Mouse (Mus musculus): Measurements from ENCODE around the gene Scn4a. TPM values are rescaled to one million over a fixed set of nuclear protein-coding genes. Genes with fewer than 3 reads are reported as not detected.
"Not testable (repeated sequence)": the region's sequence is repeated elsewhere in the genome, so short reads cannot be mapped to it uniquely, and the experiment has no call there.

Scn4a gene
- 0.02 TPM in 1 of 2 replicates, not detected in the other for polyA plus RNA-seq (2015; fragmentation: Nextera tagmentation; extraction: Ambion mirVana)

DNA sequence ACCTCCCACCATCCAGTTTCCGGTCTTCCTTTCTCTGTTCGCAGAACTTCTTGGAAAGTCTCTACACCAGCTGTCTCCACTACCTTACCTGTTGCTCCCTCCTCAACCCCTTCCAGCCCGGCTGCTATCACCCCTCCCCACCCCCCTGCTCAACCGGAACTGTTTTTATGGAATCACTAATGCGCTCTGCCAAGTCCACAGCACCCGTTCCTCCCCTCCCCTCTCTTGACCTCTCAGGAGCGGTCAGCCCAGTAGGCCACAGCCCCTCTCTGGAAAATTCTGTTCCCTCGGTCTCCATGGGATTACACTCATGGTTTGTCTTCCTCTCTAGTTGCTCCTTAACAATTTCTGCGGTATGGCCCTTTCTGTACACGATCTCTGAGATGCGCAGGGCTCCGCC, at the start of gene Scn4a:
Scn4a (minus strand) TSS at position 101 of the 400 bp plus-strand sequence.
- H3K4me2 ChIP-seq (ENCODE audit: low read depth, low read length) = no peak within 1 kb of the TSS
- no peaks in the 10 kb centered on the region for H3K9me3 ChIP-seq (ENCODE audit: control insufficient read depth, low read length)
- no peak within 1 kb of the TSS for H3K27ac ChIP-seq (ENCODE audit: low read length)
- no peak within 1 kb of the TSS for H3K4me3 ChIP-seq (ENCODE audit: low read length)
- WGBS = 84% methylated on average over 12 of the region's 12 CpGs
- no peaks in the 10 kb centered on the region for H3K27me3 ChIP-seq (replicated peaks; ENCODE audit: control insufficient read depth, insufficient read depth, low read length)
- no peak within 1 kb of the TSS for H3K9ac ChIP-seq (ENCODE audit: low read depth, low read length)
- no peaks in the 10 kb centered on the region for H3K36me3 ChIP-seq (ENCODE audit: control insufficient read depth, insufficient read depth, low read length)
- ATAC-seq = no peak
- peaks cover 7% of the 10 kb centered on the region; the same call in 1 of the 2 replicates for H3K4me1 ChIP-seq (ENCODE audit: control insufficient read depth, insufficient read depth, low read length)

DNA sequence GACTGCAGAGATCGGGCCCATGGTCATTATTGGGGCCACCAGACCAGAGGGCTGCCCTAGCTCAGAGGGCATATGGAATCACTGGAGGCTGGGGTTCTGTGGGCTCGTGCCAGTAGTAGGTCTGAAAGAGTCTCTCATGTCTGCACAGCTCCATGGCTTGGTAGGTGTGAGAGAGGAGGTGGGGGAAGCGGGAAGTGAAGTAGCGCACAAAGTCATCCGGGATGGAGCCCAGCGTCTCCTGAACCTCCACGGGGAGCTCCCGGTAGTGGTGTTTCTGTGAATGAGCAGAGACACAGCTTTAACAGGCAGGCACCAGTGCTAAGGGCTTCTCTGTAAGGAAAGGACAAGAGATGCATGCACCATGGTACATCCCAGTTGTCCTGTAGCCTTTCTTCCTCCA, 45.4 kb upstream of the Scn4a start:
- Histone ChIP-seq H3K36me3 (ENCODE audit: control insufficient read depth, insufficient read depth, low read length) (no peaks in the 10 kb centered on the region; the same call in 1 of the 2 replicates), H3K27me3 (replicated peaks; ENCODE audit: control insufficient read depth, insufficient read depth, low read length) (no peaks in the 10 kb centered on the region), H3K9me3 (ENCODE audit: control insufficient read depth, low read length) (no peaks in the 10 kb centered on the region), H3K4me1 (ENCODE audit: control insufficient read depth, insufficient read depth, low read length) (no peaks in the 10 kb centered on the region), H3K27ac (ENCODE audit: low read length) (no peak overlapping the region), H3K4me2 (ENCODE audit: low read depth, low read length) (no peak overlapping the region), H3K4me3 (ENCODE audit: low read length) (no peak overlapping the region), H3K9ac (ENCODE audit: low read depth, low read length) (no peak overlapping the region)
- WGBS = 92% methylated on average over 8 of the region's 8 CpGs
- ATAC-seq = no peak

DNA sequence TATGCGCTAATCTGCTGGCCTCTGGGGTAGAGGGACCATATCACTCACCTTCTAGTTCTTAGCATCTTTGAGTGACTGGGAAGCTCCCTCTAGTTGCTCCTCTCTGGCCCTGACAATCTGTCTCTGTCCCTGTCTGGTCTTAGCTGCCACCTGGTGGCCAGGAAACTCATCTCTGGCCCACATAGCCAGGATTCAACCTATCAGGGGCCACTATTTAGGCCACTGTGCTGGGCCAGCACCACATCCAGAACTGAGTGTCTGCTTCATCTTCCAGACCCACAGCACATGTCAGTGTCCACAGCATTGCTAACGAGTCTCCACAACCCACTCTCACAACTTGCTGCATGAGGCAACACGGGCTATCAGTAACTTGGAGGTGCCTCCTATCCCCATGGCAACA, 44.6 kb upstream of the Scn4a start:
- Histone ChIP-seq H3K9ac (ENCODE audit: low read depth, low read length) (no peak overlapping the region), H3K36me3 (ENCODE audit: control insufficient read depth, insufficient read depth, low read length) (no peaks in the 10 kb centered on the region), H3K27me3 (replicated peaks; ENCODE audit: control insufficient read depth, insufficient read depth, low read length) (no peaks in the 10 kb centered on the region), H3K9me3 (ENCODE audit: control insufficient read depth, low read length) (no peaks in the 10 kb centered on the region), H3K4me3 (ENCODE audit: low read length) (no peak overlapping the region), H3K4me2 (ENCODE audit: low read depth, low read length) (no peak overlapping the region), H3K27ac (ENCODE audit: low read length) (no peak overlapping the region), H3K4me1 (ENCODE audit: control insufficient read depth, insufficient read depth, low read length) (no peaks in the 10 kb centered on the region)
- ATAC-seq = no peak
- WGBS = 88% methylated on average over 3 of the region's 3 CpGs

DNA sequence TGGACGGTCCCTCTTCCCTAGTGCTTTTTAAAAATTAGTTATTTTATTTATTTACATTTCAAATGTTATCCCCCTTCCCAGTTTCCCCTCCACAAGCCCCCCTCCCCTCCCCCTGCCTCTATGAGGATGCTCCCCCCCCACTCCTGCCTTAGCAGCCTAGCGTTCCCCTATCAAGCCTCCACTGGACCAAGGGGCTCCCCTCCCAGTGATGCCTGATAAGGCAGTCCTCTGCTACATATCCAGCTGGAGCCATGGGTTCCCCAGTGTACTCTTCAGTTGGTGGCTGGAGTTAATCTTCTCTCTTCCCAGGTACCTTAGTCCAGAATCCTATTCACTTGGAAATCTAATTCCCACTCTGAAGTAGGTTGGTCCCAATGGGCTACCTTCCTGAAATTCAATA, 41.0 kb upstream of the Scn4a start:
- 75% methylated on average over 2 of the region's 2 CpGs for WGBS
- not testable (repeated sequence) for H3K36me3 ChIP-seq (ENCODE audit: control insufficient read depth, insufficient read depth, low read length); H3K9ac ChIP-seq (ENCODE audit: low read depth, low read length); H3K4me3 ChIP-seq (ENCODE audit: low read length); H3K4me2 ChIP-seq (ENCODE audit: low read depth, low read length); H3K27ac ChIP-seq (ENCODE audit: low read length); H3K9me3 ChIP-seq (ENCODE audit: control insufficient read depth, low read length); ATAC-seq; H3K4me1 ChIP-seq (ENCODE audit: control insufficient read depth, insufficient read depth, low read length); H3K27me3 ChIP-seq (replicated peaks; ENCODE audit: control insufficient read depth, insufficient read depth, low read length)

DNA sequence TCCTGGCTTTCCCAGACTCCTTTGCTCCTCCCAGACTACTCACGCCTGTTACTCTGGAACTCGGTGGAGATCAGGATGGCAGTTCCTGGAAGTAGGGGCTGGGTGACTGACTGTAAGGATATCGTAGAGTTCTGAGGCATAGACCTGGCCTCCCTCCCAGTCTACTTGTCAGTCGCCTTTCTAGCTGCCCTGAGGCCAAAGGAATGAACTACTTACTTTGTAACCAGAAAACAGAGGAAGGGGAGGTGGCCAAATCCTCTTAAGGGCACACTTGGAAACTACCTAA, 40.2 kb upstream of the Scn4a start:
- Histone ChIP-seq H3K27ac (ENCODE audit: low read length) (no peak overlapping the region), H3K36me3 (ENCODE audit: control insufficient read depth, insufficient read depth, low read length) (no peaks in the 10 kb centered on the region), H3K4me1 (ENCODE audit: control insufficient read depth, insufficient read depth, low read length) (no peaks in the 10 kb centered on the region; the same call in 1 of the 2 replicates), H3K9me3 (ENCODE audit: control insufficient read depth, low read length) (no peaks in the 10 kb centered on the region), H3K27me3 (replicated peaks; ENCODE audit: control insufficient read depth, insufficient read depth, low read length) (no peaks in the 10 kb centered on the region), H3K4me3 (ENCODE audit: low read length) (no peak overlapping the region), H3K4me2 (ENCODE audit: low read depth, low read length) (no peak overlapping the region), H3K9ac (ENCODE audit: low read depth, low read length) (no peak overlapping the region)
- 64% methylated on average over 4 of the region's 4 CpGs for WGBS
- ATAC-seq = no peak

DNA sequence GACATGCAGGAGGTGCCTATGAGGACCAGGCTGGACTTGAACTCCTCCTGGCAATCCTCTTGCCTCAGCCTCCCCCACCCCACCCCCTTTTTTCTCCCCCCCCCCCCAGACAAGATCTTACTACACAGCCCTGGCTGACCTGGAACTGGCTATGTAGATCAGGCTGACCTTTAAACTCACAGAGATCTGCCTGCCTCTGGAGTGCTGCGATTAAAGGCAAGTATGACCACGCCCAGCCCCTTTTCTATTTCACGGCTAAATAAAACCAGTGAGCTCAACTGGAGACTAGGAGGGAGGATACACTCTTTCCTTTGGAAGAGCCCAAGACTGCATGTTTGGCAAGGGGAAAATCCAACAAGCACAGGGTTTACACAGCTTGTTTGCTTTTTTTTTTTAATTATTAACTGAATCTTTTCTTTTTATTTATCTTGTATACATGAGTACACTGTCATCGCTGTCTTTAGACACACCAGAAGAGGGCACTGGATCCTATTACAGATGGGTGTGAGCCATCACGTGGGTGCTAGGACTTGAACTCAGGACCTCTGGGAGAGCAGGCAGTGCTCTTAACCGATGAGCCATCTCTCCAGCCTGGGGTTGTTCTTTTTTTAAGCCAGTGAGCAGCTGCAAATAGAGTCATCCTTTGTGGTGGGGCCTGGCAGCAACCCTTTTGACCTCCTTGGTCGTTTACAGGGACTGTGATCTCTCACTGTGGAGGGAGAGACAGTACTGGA, 39.7 kb upstream of the Scn4a start:
- no peak overlapping the region for H3K4me2 ChIP-seq (ENCODE audit: low read depth, low read length)
- H3K4me1 ChIP-seq (ENCODE audit: control insufficient read depth, insufficient read depth, low read length) = no peaks in the 10 kb centered on the region; the same call in 1 of the 2 replicates
- no peaks in the 10 kb centered on the region for H3K36me3 ChIP-seq (ENCODE audit: control insufficient read depth, insufficient read depth, low read length)
- ATAC-seq = peak; percentile 53; the same call in 1 of the 2 replicates
- no peak overlapping the region for H3K9ac ChIP-seq (ENCODE audit: low read depth, low read length)
- H3K4me3 ChIP-seq (ENCODE audit: low read length) = no peak overlapping the region
- no peaks in the 10 kb centered on the region for H3K9me3 ChIP-seq (ENCODE audit: control insufficient read depth, low read length)
- no peaks in the 10 kb centered on the region for H3K27me3 ChIP-seq (replicated peaks; ENCODE audit: control insufficient read depth, insufficient read depth, low read length)
- 59% methylated on average over 7 of the region's 7 CpGs for WGBS
- no peak overlapping the region for H3K27ac ChIP-seq (ENCODE audit: low read length)

DNA sequence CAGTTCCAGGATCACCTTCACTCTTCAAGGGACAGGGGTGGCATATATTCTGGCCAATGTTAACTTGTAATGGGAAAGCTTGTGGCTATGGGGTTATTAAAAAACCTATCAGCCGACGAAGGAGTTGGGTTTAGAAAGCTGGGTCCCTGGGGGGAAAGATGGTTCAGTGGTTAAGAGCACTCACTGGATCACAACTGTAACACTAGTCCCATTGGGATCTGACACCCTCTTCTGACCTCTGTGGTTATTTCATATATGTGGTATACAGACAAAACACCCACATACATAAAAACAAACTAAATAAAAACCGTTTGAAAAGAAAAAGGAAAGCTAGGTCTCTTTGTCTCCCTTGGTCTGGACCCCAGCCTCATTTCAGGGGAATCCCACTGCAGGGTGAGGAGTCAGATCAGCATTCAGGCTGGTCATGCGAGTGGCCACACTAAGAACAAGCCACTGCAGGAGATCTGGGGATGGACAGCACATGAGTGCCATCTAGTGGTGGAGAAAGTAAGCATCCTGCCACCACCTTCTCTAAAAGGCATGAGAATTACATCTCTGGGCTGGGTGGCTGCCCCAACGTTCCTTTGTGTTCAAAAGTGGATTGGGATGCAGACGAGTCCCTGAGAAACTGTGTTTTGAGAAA, 38.6 kb upstream of the Scn4a start:
- peak; percentile 51 for ATAC-seq
- Histone ChIP-seq H3K27ac (ENCODE audit: low read length) (no peak overlapping the region), H3K27me3 (replicated peaks; ENCODE audit: control insufficient read depth, insufficient read depth, low read length) (no peaks in the 10 kb centered on the region), H3K9ac (ENCODE audit: low read depth, low read length) (no peak overlapping the region), H3K4me1 (ENCODE audit: control insufficient read depth, insufficient read depth, low read length) (no peaks in the 10 kb centered on the region; the same call in 1 of the 2 replicates), H3K4me3 (ENCODE audit: low read length) (no peak overlapping the region), H3K4me2 (ENCODE audit: low read depth, low read length) (no peak overlapping the region), H3K36me3 (ENCODE audit: control insufficient read depth, insufficient read depth, low read length) (no peaks in the 10 kb centered on the region), H3K9me3 (ENCODE audit: control insufficient read depth, low read length) (no peaks in the 10 kb centered on the region)
- WGBS = 30% methylated on average over 6 of the region's 6 CpGs

DNA sequence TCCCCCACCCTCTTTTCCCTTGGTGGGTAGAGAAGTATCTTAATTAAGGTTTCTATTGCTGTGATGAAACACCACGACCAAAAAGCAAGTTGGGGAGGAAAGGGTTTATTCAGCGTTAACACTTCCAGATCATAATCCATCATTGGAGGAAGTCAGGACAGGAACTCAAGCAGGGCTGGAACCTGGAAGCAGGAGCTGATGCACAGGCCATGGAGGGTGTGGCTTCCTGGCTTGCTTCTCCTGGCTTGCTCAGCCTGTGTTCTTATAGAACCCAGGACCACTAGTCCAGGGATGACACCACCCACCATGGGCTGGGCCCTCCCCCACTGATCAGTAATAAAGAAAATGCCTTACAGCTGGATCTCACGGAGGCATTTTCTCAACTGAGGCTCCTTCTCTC, 37.7 kb upstream of the Scn4a start:
- Histone ChIP-seq H3K4me2 (ENCODE audit: low read depth, low read length) (no peak overlapping the region), H3K27me3 (replicated peaks; ENCODE audit: control insufficient read depth, insufficient read depth, low read length) (no peaks in the 10 kb centered on the region), H3K4me1 (ENCODE audit: control insufficient read depth, insufficient read depth, low read length) (no peaks in the 10 kb centered on the region; the same call in 1 of the 2 replicates), H3K9ac (ENCODE audit: low read depth, low read length) (no peak overlapping the region), H3K27ac (ENCODE audit: low read length) (no peak overlapping the region), H3K4me3 (ENCODE audit: low read length) (no peak overlapping the region), H3K36me3 (ENCODE audit: control insufficient read depth, insufficient read depth, low read length) (no peaks in the 10 kb centered on the region), H3K9me3 (ENCODE audit: control insufficient read depth, low read length) (no peaks in the 10 kb centered on the region)
- no peak for ATAC-seq
- 34% methylated on average over 3 of the region's 3 CpGs for WGBS

DNA sequence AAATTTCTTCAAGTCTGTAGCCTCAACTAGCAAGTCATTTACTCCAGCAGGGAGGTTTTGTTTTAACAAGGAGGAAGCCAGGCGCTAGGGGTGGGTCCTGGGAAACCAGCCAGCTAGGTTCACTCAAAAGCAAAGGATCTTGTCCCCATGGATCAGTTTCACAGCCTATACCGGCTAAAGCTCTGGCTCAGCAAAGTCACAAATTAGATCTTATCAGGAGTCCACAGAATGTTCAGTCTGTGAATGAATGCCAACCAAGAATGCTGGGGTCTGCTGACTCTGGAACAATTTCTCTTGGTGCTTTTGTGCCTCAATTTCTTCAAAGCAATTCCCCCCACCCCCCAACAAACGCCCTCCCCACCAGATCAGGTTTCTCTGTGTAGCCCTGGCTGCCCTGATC, 36.5 kb upstream of the Scn4a start:
- no peak for ATAC-seq
- H3K4me1 ChIP-seq (ENCODE audit: control insufficient read depth, insufficient read depth, low read length) = no peaks in the 10 kb centered on the region; the same call in 1 of the 2 replicates
- 29% methylated on average over 3 of the region's 3 CpGs for WGBS
- no peaks in the 10 kb centered on the region for H3K9me3 ChIP-seq (ENCODE audit: control insufficient read depth, low read length)
- no peak overlapping the region for H3K9ac ChIP-seq (ENCODE audit: low read depth, low read length)
- H3K4me3 ChIP-seq (ENCODE audit: low read length) = no peak overlapping the region
- H3K36me3 ChIP-seq (ENCODE audit: control insufficient read depth, insufficient read depth, low read length) = no peaks in the 10 kb centered on the region
- no peaks in the 10 kb centered on the region for H3K27me3 ChIP-seq (replicated peaks; ENCODE audit: control insufficient read depth, insufficient read depth, low read length)
- no peak overlapping the region for H3K4me2 ChIP-seq (ENCODE audit: low read depth, low read length)
- no peak overlapping the region for H3K27ac ChIP-seq (ENCODE audit: low read length)
